Mouse (Mus musculus) brain, embryonic 18.5 days (tissue): Measurements from ENCODE around the gene Flvcr2.

Experiments
- DNase-seq: peaks from one replicate; pipeline ENCODE4 v3.0.0-alpha.2; 2012; ENCODE audit warnings: low read depth, low spot score

Flvcr2 gene

GRCm38 (mm10) chr12:85859511-85860189, 113.3 kb downstream of the Flvcr2 start:
- no peak for DNase-seq

- no peak for DNase-seq
Measured at GRCm38 (mm10) chr12:85862514-85862913, 116.2 kb downstream of the Flvcr2 start.
